Mouse (Mus musculus): Measurements from ENCODE around the gene Yjefn3. TPM values are rescaled to one million over a fixed set of nuclear protein-coding genes. Genes with fewer than 3 reads are reported as not detected.

Gene Yjefn3
- polyA plus RNA-seq, 1 experiment, result not detected

DNA sequence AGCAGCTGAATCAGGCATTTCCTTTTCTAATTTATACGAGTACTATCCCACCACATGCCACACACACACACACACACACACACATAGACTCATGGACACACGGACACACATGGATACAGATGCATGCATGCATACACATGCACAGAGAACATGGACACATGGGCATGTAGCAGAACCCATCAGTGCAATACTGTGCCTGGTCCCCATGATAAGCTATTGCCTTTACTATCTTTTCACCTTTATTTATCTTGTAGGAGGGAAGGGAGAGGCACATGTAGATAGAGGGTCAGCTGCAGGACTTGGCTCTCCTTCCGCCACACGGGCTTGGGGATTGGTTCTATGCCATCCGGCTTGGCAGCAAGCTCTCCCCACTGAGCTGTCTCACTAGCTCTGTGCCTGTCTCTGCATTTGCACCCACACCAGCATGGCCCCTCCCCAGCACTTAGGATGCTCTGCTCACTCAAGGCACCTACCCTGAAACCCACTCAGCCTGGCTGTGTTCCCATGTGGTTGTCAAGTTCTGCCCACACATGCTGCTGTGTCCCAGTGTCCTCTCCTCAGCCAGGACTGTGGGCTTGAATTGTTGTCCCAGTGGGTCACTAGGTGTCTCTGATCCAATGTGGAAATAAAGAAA lies 39.0 kb downstream of the Yjefn3 start:
- WGBS, result 72% methylated on average over 5 of the region's 5 CpGs
- Histone ChIP-seq H3K27ac (ENCODE audit: insufficient read depth, low read depth, low read length) (no peak overlapping the region), H3K4me3 (ENCODE audit: insufficient read depth, low read depth, low read length) (no peak overlapping the region), H3K4me1 (ENCODE audit: control insufficient read depth, insufficient read depth, low read length) (peaks cover 3% of the 10 kb centered on the region; the same call in 1 of the 2 replicates)
- no peak for TF ChIP-seq CTCF (IDR thresholded peaks at IDR 0.05; ENCODE audit: insufficient read depth, low read depth, low read length)
- TF ChIP-seq POLR2A (IDR thresholded peaks at IDR 0.05; ENCODE audit: insufficient read depth, low read depth, low read length), result no peak

DNA sequence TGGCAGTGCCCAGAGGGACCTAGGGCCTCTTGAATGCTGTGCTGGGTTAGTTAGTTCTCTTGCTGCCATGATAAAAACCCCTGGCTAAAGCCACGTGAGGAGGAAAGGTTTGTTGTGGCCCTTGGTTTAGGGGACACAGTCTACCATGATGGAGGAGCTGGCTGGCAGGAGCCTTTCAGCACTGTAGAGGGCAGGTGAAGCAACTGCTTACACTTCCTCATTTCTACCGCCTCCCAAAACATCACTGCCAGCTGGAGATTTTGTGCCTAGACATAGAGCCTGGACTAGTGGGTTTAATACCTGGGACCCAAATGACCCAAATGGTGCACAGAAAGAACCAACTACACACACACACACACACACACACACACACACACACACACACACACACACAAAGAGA lies 41.3 kb downstream of the Yjefn3 start:
- WGBS, result 84% methylated on average over 2 of the region's 2 CpGs
- TF ChIP-seq CTCF (IDR thresholded peaks at IDR 0.05; ENCODE audit: insufficient read depth, low read depth, low read length) (no peak), POLR2A (IDR thresholded peaks at IDR 0.05; ENCODE audit: insufficient read depth, low read depth, low read length) (no peak)
- peaks cover 3% of the 10 kb centered on the region; the same call in 1 of the 2 replicates for H3K4me1 ChIP-seq (ENCODE audit: control insufficient read depth, insufficient read depth, low read length)

DNA sequence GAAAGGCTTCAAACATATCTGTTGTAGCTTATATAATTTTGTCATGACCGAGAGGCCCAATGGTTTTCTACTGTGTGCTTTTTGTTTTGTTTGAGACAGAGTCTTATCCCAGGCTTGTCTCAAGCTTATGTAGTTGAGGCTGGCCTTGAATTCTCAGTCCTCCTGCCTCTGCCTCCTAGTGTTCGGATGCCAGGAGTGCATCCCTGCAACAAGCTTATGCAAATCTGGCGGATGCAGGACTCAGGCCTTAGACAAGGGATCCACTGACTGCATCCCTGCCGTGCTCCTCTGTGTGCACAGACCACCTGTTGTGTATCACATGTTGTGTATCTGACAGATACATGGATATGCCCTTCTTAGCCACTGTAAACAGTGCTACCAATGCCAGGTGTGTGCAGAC lies 41.7 kb downstream of the Yjefn3 start:
- WGBS, result 69% methylated on average over 4 of the region's 4 CpGs
- Histone ChIP-seq H3K27ac (ENCODE audit: insufficient read depth, low read depth, low read length) (no peak overlapping the region), H3K4me1 (ENCODE audit: control insufficient read depth, insufficient read depth, low read length) (peaks cover 3% of the 10 kb centered on the region; the same call in 1 of the 2 replicates), H3K4me3 (ENCODE audit: insufficient read depth, low read depth, low read length) (no peak overlapping the region)
- TF ChIP-seq CTCF (IDR thresholded peaks at IDR 0.05; ENCODE audit: insufficient read depth, low read depth, low read length) (no peak), POLR2A (IDR thresholded peaks at IDR 0.05; ENCODE audit: insufficient read depth, low read depth, low read length) (no peak)

More for the DNA sequence above, 41.3 kb downstream of the Yjefn3 start:
- H3K27ac ChIP-seq (ENCODE audit: insufficient read depth, low read depth, low read length), result no peak overlapping the region
- no peak overlapping the region for H3K4me3 ChIP-seq (ENCODE audit: insufficient read depth, low read depth, low read length)

- H3K27ac ChIP-seq (ENCODE audit: insufficient read depth, low read depth, low read length), result no peak overlapping the region
These were observed 48.6 kb downstream of the Yjefn3 start for GRCm38 (mm10) chr8:69853869-69854268.

DNA sequence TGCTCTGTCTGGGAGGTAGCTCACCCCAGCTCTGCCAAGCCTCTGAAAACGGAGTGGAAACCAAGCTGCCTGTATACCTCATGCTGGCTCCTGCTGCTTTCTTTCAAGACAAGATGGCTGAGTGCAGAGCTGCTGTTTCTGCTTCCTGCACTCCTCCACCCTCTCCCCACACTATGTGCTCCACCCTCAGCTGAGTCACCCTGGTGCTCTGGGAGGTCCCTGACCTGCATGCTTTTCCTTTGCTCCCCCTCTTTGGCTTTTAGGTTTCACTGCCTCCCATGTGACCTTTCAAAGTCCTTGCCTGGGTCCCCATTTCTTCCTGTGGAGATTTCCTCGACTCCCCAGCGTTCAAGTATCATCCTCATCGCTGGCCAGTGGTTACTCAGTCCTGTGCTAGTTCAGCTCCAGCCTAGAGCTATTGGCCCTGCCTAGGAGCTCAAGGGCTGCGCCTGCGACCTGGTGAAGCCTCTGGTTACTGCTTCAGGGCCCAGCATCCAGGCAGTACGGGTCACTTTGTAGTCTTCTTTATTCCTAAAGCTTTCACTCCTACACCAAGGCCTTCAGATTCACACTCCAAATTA lies 51.5 kb downstream of the Yjefn3 start:
- 77% methylated on average over 7 of the region's 7 CpGs for WGBS
- H3K4me1 ChIP-seq (ENCODE audit: control insufficient read depth, insufficient read depth, low read length), result peaks cover 8% of the 10 kb centered on the region
- no peak for TF ChIP-seq CTCF (IDR thresholded peaks at IDR 0.05; ENCODE audit: insufficient read depth, low read depth, low read length)
- TF ChIP-seq POLR2A (IDR thresholded peaks at IDR 0.05; ENCODE audit: insufficient read depth, low read depth, low read length), result no peak
- H3K27ac ChIP-seq (ENCODE audit: insufficient read depth, low read depth, low read length), result no peak overlapping the region
- no peak overlapping the region for H3K4me3 ChIP-seq (ENCODE audit: insufficient read depth, low read depth, low read length)

More at GRCm38 (mm10) chr8:69853869-69854268, 48.6 kb downstream of the Yjefn3 start:
- WGBS, result 94% methylated on average over 10 of the region's 10 CpGs
- H3K4me3 ChIP-seq (ENCODE audit: insufficient read depth, low read depth, low read length), result no peak overlapping the region
- H3K4me1 ChIP-seq (ENCODE audit: control insufficient read depth, insufficient read depth, low read length), result peaks cover 8% of the 10 kb centered on the region
- TF ChIP-seq POLR2A (IDR thresholded peaks at IDR 0.05; ENCODE audit: insufficient read depth, low read depth, low read length) (no peak), CTCF (IDR thresholded peaks at IDR 0.05; ENCODE audit: insufficient read depth, low read depth, low read length) (no peak)

DNA sequence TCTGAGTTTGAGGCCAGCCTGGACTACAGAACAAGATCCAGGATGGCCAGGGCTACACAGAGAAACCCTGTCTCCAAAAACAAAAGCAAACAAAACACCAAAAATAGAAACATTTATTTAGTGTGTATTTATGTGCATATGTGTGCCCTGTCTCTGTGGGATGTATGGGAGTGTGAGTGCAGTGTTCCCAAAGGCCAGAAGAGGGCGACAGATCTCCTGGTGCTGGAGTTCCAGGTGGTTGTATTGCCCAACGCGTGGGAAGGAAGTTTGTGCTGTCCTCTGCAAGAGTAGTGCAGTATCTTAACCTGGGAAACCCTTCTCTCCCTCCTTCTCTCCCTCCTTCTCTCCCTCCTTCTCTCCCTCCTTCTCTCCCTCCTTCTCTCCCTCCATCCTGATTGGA lies 52.6 kb downstream of the Yjefn3 start:
- TF ChIP-seq CTCF (IDR thresholded peaks at IDR 0.05; ENCODE audit: insufficient read depth, low read depth, low read length), result no peak
- no peak for TF ChIP-seq POLR2A (IDR thresholded peaks at IDR 0.05; ENCODE audit: insufficient read depth, low read depth, low read length)
- H3K4me1 ChIP-seq (ENCODE audit: control insufficient read depth, insufficient read depth, low read length), result peaks cover 8% of the 10 kb centered on the region
- WGBS, result 49% methylated on average over 3 of the region's 3 CpGs
- no peak overlapping the region for H3K4me3 ChIP-seq (ENCODE audit: insufficient read depth, low read depth, low read length)
- H3K27ac ChIP-seq (ENCODE audit: insufficient read depth, low read depth, low read length), result no peak overlapping the region

- TF ChIP-seq POLR2A (IDR thresholded peaks at IDR 0.05; ENCODE audit: insufficient read depth, low read depth, low read length) (no peak), CTCF (IDR thresholded peaks at IDR 0.05; ENCODE audit: insufficient read depth, low read depth, low read length) (no peak)
- Histone ChIP-seq H3K4me3 (ENCODE audit: insufficient read depth, low read depth, low read length) (no peak overlapping the region), H3K27ac (ENCODE audit: insufficient read depth, low read depth, low read length) (no peak overlapping the region), H3K4me1 (ENCODE audit: control insufficient read depth, insufficient read depth, low read length) (peaks cover 8% of the 10 kb centered on the region)
- WGBS, result 87% methylated on average over 8 of the region's 8 CpGs
These were observed 53.6 kb downstream of the Yjefn3 start for GRCm38 (mm10) chr8:69848951-69849350.

GRCm38 (mm10) chr8:69847167-69848065 lies 55.1 kb downstream of the Yjefn3 start:
- no peak overlapping the region for H3K4me3 ChIP-seq (ENCODE audit: insufficient read depth, low read depth, low read length)
- WGBS, result 84% methylated on average over 3 of the region's 3 CpGs
- H3K27ac ChIP-seq (ENCODE audit: insufficient read depth, low read depth, low read length), result no peak overlapping the region
- H3K4me1 ChIP-seq (ENCODE audit: control insufficient read depth, insufficient read depth, low read length), result peaks cover 8% of the 10 kb centered on the region
- no peak for TF ChIP-seq CTCF (IDR thresholded peaks at IDR 0.05; ENCODE audit: insufficient read depth, low read depth, low read length)
- TF ChIP-seq POLR2A (IDR thresholded peaks at IDR 0.05; ENCODE audit: insufficient read depth, low read depth, low read length), result no peak

Other genes starting within 250 kb of the Yjefn3 start
- not detected in 2 replicates for gene Zfp964, start 248.2 kb downstream of the Yjefn3 start, polyA plus RNA-seq (2012; ENCODE audit: insufficient read depth, insufficient read length, low replicate concordance, missing spikeins)
- gene Zfp869, start 192.0 kb downstream of the Yjefn3 start, polyA plus RNA-seq (2012; ENCODE audit: insufficient read depth, insufficient read length, low replicate concordance, missing spikeins), result not detected in 2 replicates
- gene Zfp963, start 152.7 kb downstream of the Yjefn3 start, polyA plus RNA-seq (2012; ENCODE audit: insufficient read depth, insufficient read length, low replicate concordance, missing spikeins), result not detected in 2 replicates
- gene Gm20422, start 127.8 kb downstream of the Yjefn3 start, polyA plus RNA-seq (2012; ENCODE audit: insufficient read depth, insufficient read length, low replicate concordance, missing spikeins), result not detected in 2 replicates
- gene Atp13a1, start 111.5 kb downstream of the Yjefn3 start, polyA plus RNA-seq (2012; ENCODE audit: insufficient read depth, insufficient read length, low replicate concordance, missing spikeins), result not detected in 2 replicates
- gene Zfp866, start 111.5 kb downstream of the Yjefn3 start, polyA plus RNA-seq (2012; ENCODE audit: insufficient read depth, insufficient read length, low replicate concordance, missing spikeins), result not detected in 2 replicates
- gene Gmip, start 94.0 kb downstream of the Yjefn3 start, polyA plus RNA-seq (2012; ENCODE audit: insufficient read depth, insufficient read length, low replicate concordance, missing spikeins), result not detected in 2 replicates
- not detected in 2 replicates for gene Lpar2, start 80.3 kb downstream of the Yjefn3 start, polyA plus RNA-seq (2012; ENCODE audit: insufficient read depth, insufficient read length, low replicate concordance, missing spikeins)
- not detected in 2 replicates for gene Pbx4, start 70.2 kb downstream of the Yjefn3 start, polyA plus RNA-seq (2012; ENCODE audit: insufficient read depth, insufficient read length, low replicate concordance, missing spikeins)
- not detected in 2 replicates for gene Cilp2, start 15.0 kb downstream of the Yjefn3 start, polyA plus RNA-seq (2012; ENCODE audit: insufficient read depth, insufficient read length, low replicate concordance, missing spikeins)
- not detected in 2 replicates for gene Tssk6, start 528 bp downstream of the Yjefn3 start, polyA plus RNA-seq (2012; ENCODE audit: insufficient read depth, insufficient read length, low replicate concordance, missing spikeins)
- gene Ndufa13, start 154 bp downstream of the Yjefn3 start, polyA plus RNA-seq (2012; ENCODE audit: insufficient read depth, insufficient read length, low replicate concordance, missing spikeins), result not detected in 2 replicates
- not detected in 2 replicates for gene Gatad2a, start 93.7 kb upstream of the Yjefn3 start, polyA plus RNA-seq (2012; ENCODE audit: insufficient read depth, insufficient read length, low replicate concordance, missing spikeins)
- not detected in 2 replicates for gene Mau2, start 140.0 kb upstream of the Yjefn3 start, polyA plus RNA-seq (2012; ENCODE audit: insufficient read depth, insufficient read length, low replicate concordance, missing spikeins)
- not detected in 2 replicates for gene Sugp1, start 140.1 kb upstream of the Yjefn3 start, polyA plus RNA-seq (2012; ENCODE audit: insufficient read depth, insufficient read length, low replicate concordance, missing spikeins)
- gene Tm6sf2, start 170.2 kb upstream of the Yjefn3 start, polyA plus RNA-seq (2012; ENCODE audit: insufficient read depth, insufficient read length, low replicate concordance, missing spikeins), result not detected in 2 replicates
- not detected in 2 replicates for gene Hapln4, start 180.7 kb upstream of the Yjefn3 start, polyA plus RNA-seq (2012; ENCODE audit: insufficient read depth, insufficient read length, low replicate concordance, missing spikeins)
- 84.7 TPM in 1 of 2 replicates, not detected in the other for gene Ncan, start 218.2 kb upstream of the Yjefn3 start, polyA plus RNA-seq (2012; ENCODE audit: insufficient read depth, insufficient read length, low replicate concordance, missing spikeins)
- gene Nr2c2ap, start 228.6 kb upstream of the Yjefn3 start, polyA plus RNA-seq (2012; ENCODE audit: insufficient read depth, insufficient read length, low replicate concordance, missing spikeins), result not detected in 2 replicates
- gene Rfxank, start 236.4 kb upstream of the Yjefn3 start, polyA plus RNA-seq (2012; ENCODE audit: insufficient read depth, insufficient read length, low replicate concordance, missing spikeins), result not detected in 2 replicates
- gene Borcs8, start 236.8 kb upstream of the Yjefn3 start, polyA plus RNA-seq (2012; ENCODE audit: insufficient read depth, insufficient read length, low replicate concordance, missing spikeins), result not detected in 2 replicates
- gene Mef2b, start 237.0 kb upstream of the Yjefn3 start, polyA plus RNA-seq (2012; ENCODE audit: insufficient read depth, insufficient read length, low replicate concordance, missing spikeins), result not detected in 2 replicates